Mouse (Mus musculus) bone marrow macrophage, adult 2 months (primary cell): ENCODE data around the gene Ythdf1.

Source experiments
- CTCF ChIP-seq: IDR thresholded peaks from 2 replicates; pipeline ENCODE4 v1.5.1; 2012; ENCODE audit warnings: low read depth, mild to moderate bottlenecking, low read length, moderate library complexity
- POLR2A ChIP-seq: IDR thresholded peaks from 2 replicates; pipeline ENCODE4 v1.6.1; 2012; ENCODE audit warnings: mild to moderate bottlenecking, low read depth, low read length, borderline replicate concordance

DNA sequence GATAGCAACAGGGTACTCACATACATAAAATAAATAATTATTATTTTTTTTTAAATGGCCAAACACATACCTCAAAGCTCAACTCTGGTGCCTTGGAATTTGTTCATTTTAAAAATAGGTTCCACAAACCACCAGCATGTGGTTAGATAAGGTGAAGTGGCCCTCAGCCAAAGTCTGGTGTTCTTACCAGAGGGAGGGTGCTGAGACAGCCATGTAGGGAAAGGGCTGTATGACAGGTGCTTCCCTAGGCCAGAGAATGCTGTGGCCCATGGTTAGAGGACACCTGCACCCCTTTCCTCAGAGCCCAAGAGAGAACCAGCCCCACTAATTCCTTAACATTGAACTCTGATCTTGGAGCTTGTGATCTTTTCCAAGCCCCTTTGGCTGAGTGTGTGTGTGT, 19.4 kb upstream of the Ythdf1 start:
- TF ChIP-seq CTCF: no peak
- TF ChIP-seq POLR2A: no peak
